Mouse (Mus musculus) midbrain, postnatal 0 days (tissue): Measurements from ENCODE around the gene Nrf1. TPM values are rescaled to one million over a fixed set of nuclear protein-coding genes. Genes with fewer than 3 reads are reported as not detected.

ENCODE experiments used
- ATAC-seq: fragments of 200-750 bp; cut with Nextera tagmentation; 2 replicates; pipeline ENCODE4 v1.8.0; 2017; ENCODE audit warnings: moderate number of reproducible peaks, mild to moderate bottlenecking, moderate TSS enrichment, moderate library complexity; ENCODE audit not compliant: low FRiP score
- DNase-seq: peaks from one replicate; pipeline ENCODE4 v3.0.0-alpha.2; 2015; ENCODE audit warnings: low spot score
- H3K27ac ChIP-seq: fragments of 300-500 bp; sonication (generic); 2 replicates; pipeline ENCODE4 v1.5.1; 2014; ENCODE audit warnings: low read depth, mild to moderate bottlenecking, low read length, mixed read lengths
- H3K27me3 ChIP-seq: fragments of 300-500 bp; sonication (generic); 2 replicates; pipeline ENCODE4 v1.6.1; 2014; ENCODE audit warnings: low read length, control low read depth, mixed read lengths; ENCODE audit not compliant: insufficient read depth
- H3K36me3 ChIP-seq: fragments of 300-500 bp; sonication (generic); 2 replicates; pipeline ENCODE4 v1.6.1; 2014; ENCODE audit warnings: low read length, control low read depth, mixed read lengths; ENCODE audit not compliant: insufficient read depth
- H3K4me1 ChIP-seq: fragments of 300-500 bp; sonication (generic); 2 replicates; pipeline ENCODE4 v1.6.1; 2014; ENCODE audit warnings: mild to moderate bottlenecking, control low read depth, antibody characterized with exemption, low read length, mixed read lengths; ENCODE audit not compliant: insufficient read depth
- H3K4me2 ChIP-seq: fragments of 300-500 bp; sonication (generic); 2 replicates; pipeline ENCODE4 v1.6.1; 2014; ENCODE audit warnings: low read depth, mild to moderate bottlenecking, low read length, mixed read lengths; ENCODE audit not compliant: poor library complexity, severe bottlenecking
- H3K4me3 ChIP-seq: fragments of 300-500 bp; sonication (generic); 2 replicates; pipeline ENCODE4 v1.5.1; 2014; ENCODE audit warnings: low read depth, mild to moderate bottlenecking, low read length, moderate library complexity
- H3K9ac ChIP-seq: fragments of 300-500 bp; sonication (generic); replicated peaks from 2 replicates; pipeline ENCODE4 v1.6.1; 2014; ENCODE audit warnings: mild to moderate bottlenecking, low read length, moderate library complexity, mixed read lengths; ENCODE audit not compliant: poor library complexity, severe bottlenecking
- H3K9me3 ChIP-seq: fragments of 300-500 bp; sonication (generic); 2 replicates; pipeline ENCODE4 v1.6.1; 2016; ENCODE audit warnings: low read length, control low read depth
- CTCF ChIP-seq: IDR thresholded peaks from 2 replicates; pipeline ENCODE4 v1.5.1; 2016; ENCODE audit warnings: antibody characterized with exemption, mild to moderate bottlenecking
- WGBS: fragments of 180-500 bp; shearing (Covaris S2); extraction: QIAGEN DNeasy Blood & Tissue Kit; methylation state at CpG from one replicate; pipeline ENCODE4 v1.1.7; 2014; 5-methylcytosine and 5-hydroxymethylcytosine counted together
- polyA plus RNA-seq: library from polyadenylated mRNA; unstranded; fragments of >200 nt; fragmentation: Nextera tagmentation; extraction: Ambion mirVana; gene quantifications from 2 replicates; pipeline ENCODE4 v1.2.1, GENCODE M21; 2015
- total RNA-seq: library from RNA; depleted of rRNA; stranded (reverse); fragments of >200 nt; gene quantifications from 2 replicates; pipeline ENCODE4 v1.2.3, GENCODE M21; 2014

Gene Nrf1
- total and polyA plus RNA-seq, 2 experiments from 2014 or later, result 21.3 to 37.2 TPM

DNA sequence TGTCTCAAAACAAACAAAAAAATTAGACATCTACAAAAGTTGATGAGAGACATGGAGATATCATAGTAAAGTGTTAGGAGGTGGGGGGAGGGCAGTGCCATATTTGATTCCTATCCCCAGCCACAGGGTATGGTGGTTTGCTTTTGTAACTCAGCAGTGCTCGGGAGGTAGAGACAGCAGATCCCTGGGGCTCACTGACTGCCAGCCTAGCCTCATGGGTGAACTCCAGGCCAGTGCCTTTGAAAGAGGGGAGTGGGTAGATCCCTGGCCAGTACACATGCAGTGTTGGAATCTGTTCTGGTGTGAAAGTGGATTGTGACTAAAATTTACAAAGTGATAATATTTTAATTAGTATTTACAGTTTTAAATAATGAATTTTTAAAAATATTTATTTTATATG, 75.6 kb downstream of the Nrf1 start:
- WGBS, result 70% methylated on average over 1 of the region's 1 CpGs

DNA sequence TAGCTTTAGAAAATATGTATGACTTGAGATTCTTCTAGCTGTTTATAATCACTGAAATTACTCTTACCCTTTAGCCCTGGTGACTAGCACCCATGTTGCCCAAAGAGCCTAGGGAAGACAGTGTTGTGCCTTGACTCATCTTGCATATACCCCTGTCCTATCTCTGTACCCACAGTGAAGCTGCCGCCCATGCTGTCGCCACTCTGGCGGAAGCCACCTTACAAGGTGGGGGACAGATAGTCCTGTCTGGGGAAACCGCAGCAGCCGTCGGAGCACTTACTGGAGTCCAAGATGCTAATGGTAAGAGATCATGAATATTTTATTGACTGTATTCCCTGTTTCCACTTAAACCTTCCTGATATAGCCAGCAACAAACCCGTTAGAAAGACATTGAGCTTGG, 78.3 kb downstream of the Nrf1 start:
- 77% methylated on average over 7 of the region's 7 CpGs for WGBS
- H3K9ac ChIP-seq, result no peak overlapping the region

More for the DNA sequence above, 75.6 kb downstream of the Nrf1 start:
- TF ChIP-seq CTCF, result no peak
- Histone ChIP-seq H3K27ac (no peak overlapping the region), H3K4me3 (no peak overlapping the region), H3K9ac (no peak overlapping the region), H3K4me2 (no peak overlapping the region), H3K36me3 (peaks cover 19% of the 10 kb centered on the region), H3K27me3 (no peaks in the 10 kb centered on the region), H3K9me3 (no peaks in the 10 kb centered on the region), H3K4me1 (no peaks in the 10 kb centered on the region)
- DNase-seq (no peak), ATAC-seq (no peak)

DNA sequence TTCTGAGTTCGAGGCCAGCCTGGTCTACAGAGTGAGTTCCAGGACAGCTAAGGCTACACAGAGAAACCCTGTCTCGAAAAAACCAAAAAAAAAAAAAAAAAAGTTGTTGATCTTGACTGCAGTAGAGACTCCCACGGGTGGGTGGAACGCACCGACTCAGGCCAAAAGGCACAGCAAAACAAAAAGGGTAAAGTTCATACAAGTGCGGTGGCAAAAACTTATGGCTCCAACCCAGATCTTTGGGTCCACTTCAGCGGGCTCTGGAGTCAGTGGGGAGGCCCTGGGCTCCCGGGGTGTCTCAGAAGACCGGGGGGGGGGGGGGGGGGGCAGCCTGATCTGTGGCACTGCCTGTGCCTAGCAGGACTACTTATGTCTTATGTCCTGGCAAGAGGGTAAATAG, 79.0 kb downstream of the Nrf1 start:
- peaks cover 5% of the 10 kb centered on the region for H3K36me3 ChIP-seq
- no peaks in the 10 kb centered on the region for H3K9me3 ChIP-seq
- no peak for ATAC-seq
- no peak overlapping the region for H3K27ac ChIP-seq
- H3K27me3 ChIP-seq, result no peaks in the 10 kb centered on the region
- no peak for DNase-seq
- H3K4me1 ChIP-seq, result no peaks in the 10 kb centered on the region
- H3K4me3 ChIP-seq, result no peak overlapping the region
- no peak overlapping the region for H3K4me2 ChIP-seq
- no peak for TF ChIP-seq CTCF
- no peak overlapping the region for H3K9ac ChIP-seq
- 89% methylated on average over 5 of the region's 9 CpGs for WGBS

More for the DNA sequence above, 78.3 kb downstream of the Nrf1 start:
- ATAC-seq (no peak), DNase-seq (no peak)
- H3K4me2 ChIP-seq, result no peak overlapping the region
- no peaks in the 10 kb centered on the region for H3K4me1 ChIP-seq
- no peaks in the 10 kb centered on the region for H3K27me3 ChIP-seq
- TF ChIP-seq CTCF, result no peak
- peaks cover 9% of the 10 kb centered on the region for H3K36me3 ChIP-seq
- H3K9me3 ChIP-seq, result no peaks in the 10 kb centered on the region
- no peak overlapping the region for H3K4me3 ChIP-seq
- H3K27ac ChIP-seq, result no peak overlapping the region

DNA sequence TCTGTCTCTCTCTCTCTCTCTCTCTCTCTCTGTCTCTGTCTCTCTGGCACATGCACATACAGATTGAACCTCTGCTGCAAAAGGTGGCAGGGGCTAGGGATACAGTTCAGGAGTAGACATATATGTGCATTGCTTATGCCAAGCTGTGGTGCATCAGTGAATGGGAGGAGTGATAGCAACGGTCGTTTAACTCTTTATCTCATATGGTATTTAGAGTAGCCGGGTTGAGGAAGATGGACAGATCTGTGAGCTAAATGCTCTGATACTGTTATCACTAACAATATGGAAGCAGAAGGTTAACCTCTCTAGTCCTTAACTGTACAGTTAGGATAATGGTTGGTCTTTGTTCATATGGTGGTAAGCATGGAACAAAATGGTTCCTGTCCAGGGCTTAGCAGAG, 84.6 kb downstream of the Nrf1 start:
- no peak for DNase-seq
- no peaks in the 10 kb centered on the region for H3K27me3 ChIP-seq
- H3K9me3 ChIP-seq, result no peaks in the 10 kb centered on the region
- peaks cover 10% of the 10 kb centered on the region for H3K36me3 ChIP-seq
- no peak overlapping the region for H3K27ac ChIP-seq
- H3K9ac ChIP-seq, result no peak overlapping the region
- H3K4me1 ChIP-seq, result no peaks in the 10 kb centered on the region
- H3K4me2 ChIP-seq, result no peak overlapping the region
- no peak overlapping the region for H3K4me3 ChIP-seq
- ATAC-seq, result no peak
- no peak for TF ChIP-seq CTCF
- WGBS, result 97% methylated on average over 3 of the region's 3 CpGs

DNA sequence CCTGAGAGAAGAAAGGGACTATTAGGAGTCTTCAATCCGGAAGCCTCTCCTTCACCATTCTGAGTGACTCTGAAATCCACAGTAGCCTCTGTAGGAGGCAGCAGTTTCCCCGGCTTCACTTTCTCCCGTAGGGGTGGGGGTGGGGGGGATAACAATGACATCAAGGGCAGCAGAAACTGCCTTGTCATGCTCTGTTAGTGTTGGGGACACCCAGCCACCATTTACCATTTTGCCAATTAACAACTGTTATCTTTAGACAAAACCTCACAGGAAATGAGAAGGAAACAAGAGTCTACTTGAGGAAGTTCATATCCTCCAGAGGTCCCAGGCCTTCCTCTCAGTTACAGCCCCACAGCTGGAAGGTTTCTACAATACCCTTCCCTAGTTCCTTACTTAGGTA, 87.8 kb downstream of the Nrf1 start:
- Histone ChIP-seq H3K27ac (no peak overlapping the region), H3K9me3 (no peaks in the 10 kb centered on the region), H3K4me2 (no peak overlapping the region), H3K4me3 (no peak overlapping the region), H3K27me3 (no peaks in the 10 kb centered on the region), H3K36me3 (peaks cover 5% of the 10 kb centered on the region; the same call in 1 of the 2 replicates), H3K9ac (no peak overlapping the region), H3K4me1 (no peaks in the 10 kb centered on the region)
- 50% methylated on average over 3 of the region's 3 CpGs for WGBS
- TF ChIP-seq CTCF, result no peak
- ATAC-seq, result no peak
- no peak for DNase-seq

DNA sequence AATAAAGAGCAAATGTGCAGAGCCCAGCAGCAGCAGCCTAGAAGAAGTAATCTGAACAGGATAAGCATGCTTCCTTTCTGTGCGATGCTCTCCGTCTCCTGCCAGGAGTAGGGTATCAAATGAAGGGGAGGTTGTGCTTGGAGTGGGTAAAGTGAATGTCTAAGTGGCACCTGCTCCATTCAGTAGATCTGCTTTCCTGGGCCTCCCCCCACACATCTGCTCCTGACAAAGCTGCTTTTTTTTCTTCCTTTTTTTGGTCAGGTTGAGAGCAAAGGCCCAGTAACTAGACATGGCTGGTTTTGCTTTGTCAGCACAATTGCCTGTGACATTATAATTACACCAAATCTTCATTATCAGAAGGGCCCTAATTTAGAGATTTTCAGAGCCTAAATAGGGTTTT, 89.4 kb downstream of the Nrf1 start:
- H3K9ac ChIP-seq, result no peak overlapping the region
- peaks cover 5% of the 10 kb centered on the region; the same call in 1 of the 2 replicates for H3K36me3 ChIP-seq
- no peak overlapping the region for H3K4me3 ChIP-seq
- ATAC-seq (no peak), DNase-seq (no peak)
- no peak for TF ChIP-seq CTCF
- H3K4me2 ChIP-seq, result no peak overlapping the region
- no peaks in the 10 kb centered on the region for H3K27me3 ChIP-seq
- no peak overlapping the region for H3K27ac ChIP-seq
- 71% methylated on average over 2 of the region's 2 CpGs for WGBS
- no peaks in the 10 kb centered on the region for H3K4me1 ChIP-seq
- no peaks in the 10 kb centered on the region for H3K9me3 ChIP-seq
